Mouse (Mus musculus) MEL (cell line): ENCODE results near the gene Lrrc4. TPM values are rescaled to one million over a fixed set of nuclear protein-coding genes. Genes with fewer than 3 reads are reported as not detected.
A peak's percentile ranks its signal among the peaks of the same experiment; 100 is the strongest.

Source experiments
- DNase-seq: peaks from one replicate; pipeline ENCODE4 v3.0.0; 2011; ENCODE audit warnings: low read depth, low spot score
- H3K27ac ChIP-seq: 2 replicates; pipeline ENCODE4 v1.5.1; 2012; ENCODE audit warnings: low read depth, mild to moderate bottlenecking, control low read depth, low read length, moderate library complexity; ENCODE audit not compliant: control insufficient read depth
- H3K27me3 ChIP-seq, 2 experiments: fragments of 150-350 bp in 1 of 2; sonication (generic) in 1 of 2; 2 replicates each; pipeline ENCODE4 v1.6.1; 2012; ENCODE audit warnings: low read length in 2 of 2, mild to moderate bottlenecking in 2 of 2, improper control_type of control experiment in 1 of 2, moderate library complexity in 1 of 2; ENCODE audit not compliant: insufficient read depth in 2 of 2, control insufficient read depth in 1 of 2
- H3K36me3 ChIP-seq, 2 experiments: 2 replicates each; pipeline ENCODE4 v1.6.1; 2012 to 2014; ENCODE audit warnings: low read length in 2 of 2, improper control_type of control experiment in 1 of 2, inconsistent platforms in 1 of 2, mild to moderate bottlenecking in 1 of 2; ENCODE audit not compliant: insufficient read depth in 2 of 2, control insufficient read depth in 1 of 2
- H3K4me1 ChIP-seq, 2 experiments: fragments of 150-350 bp in 1 of 2; sonication (generic) in 1 of 2; 2 replicates each; pipeline ENCODE4 v1.6.1; 2012; ENCODE audit warnings: low read length in 2 of 2, improper control_type of control experiment in 1 of 2, mild to moderate bottlenecking in 1 of 2; ENCODE audit not compliant: insufficient read depth in 2 of 2, control insufficient read depth in 1 of 2
- H3K4me3 ChIP-seq, 2 experiments: fragments of 150-350 bp in 1 of 2; sonication (generic) in 1 of 2; 2 replicates each; pipeline ENCODE4 v1.5.1; 2012; ENCODE audit warnings: low read depth in 2 of 2, low read length in 2 of 2, mild to moderate bottlenecking in 2 of 2, moderate library complexity in 2 of 2, control low read depth in 1 of 2, improper control_type of control experiment in 1 of 2; ENCODE audit not compliant: control insufficient read depth in 1 of 2, insufficient read depth in 1 of 2
- H3K79me2 ChIP-seq: 2 replicates; pipeline ENCODE4 v1.6.1; 2012; ENCODE audit warnings: mild to moderate bottlenecking, low read length, moderate library complexity; ENCODE audit not compliant: control insufficient read depth, poor library complexity, insufficient read depth
- H3K9ac ChIP-seq: 2 replicates; pipeline ENCODE4 v1.6.1; 2012; ENCODE audit warnings: low read depth, mild to moderate bottlenecking, control low read depth, low read length, moderate library complexity; ENCODE audit not compliant: control insufficient read depth, poor library complexity, severe bottlenecking
- H3K9me3 ChIP-seq: fragments of 150-350 bp; sonication (generic); replicated peaks from 2 replicates; pipeline ENCODE4 v1.6.1; 2012; ENCODE audit warnings: mild to moderate bottlenecking, low read length, improper control_type of control experiment, moderate library complexity; ENCODE audit not compliant: insufficient read depth
- BHLHE40 ChIP-seq: IDR thresholded peaks from 2 replicates; pipeline ENCODE4 v1.6.1; 2012; ENCODE audit warnings: low read depth, mild to moderate bottlenecking, inconsistent platforms, low read length, improper control_type of control experiment, borderline replicate concordance
- CTCF ChIP-seq, 3 experiments: IDR thresholded peaks in 2 of 3; conservative IDR thresholded peaks in 1 of 3; 2 replicates each; pipeline ENCODE4 v1.5.1; 2011 to 2012; ENCODE audit warnings: low read length in 3 of 3, low read depth in 2 of 3, mild to moderate bottlenecking in 2 of 3, improper control_type of control experiment in 1 of 3, inconsistent platforms in 1 of 3, mixed read lengths in 1 of 3, moderate library complexity in 1 of 3; ENCODE audit not compliant: control insufficient read depth in 1 of 3, insufficient read depth in 1 of 3, poor library complexity in 1 of 3, severe bottlenecking in 1 of 3
- E2F4 ChIP-seq: IDR thresholded peaks from 2 replicates; pipeline ENCODE4 v1.6.1; 2011; ENCODE audit warnings: low read depth, low read length, improper control_type of control experiment, borderline replicate concordance
- ELF1 ChIP-seq: IDR thresholded peaks from 2 replicates; pipeline ENCODE4 v1.6.1; 2014; ENCODE audit warnings: low read depth, mild to moderate bottlenecking, inconsistent platforms, low read length, improper control_type of control experiment, moderate library complexity
- HCFC1 ChIP-seq: IDR thresholded peaks from 2 replicates; pipeline ENCODE4 v1.6.1; 2012; ENCODE audit warnings: low read depth, mild to moderate bottlenecking, inconsistent platforms, low read length, improper control_type of control experiment, moderate library complexity
- JUND ChIP-seq: IDR thresholded peaks from 2 replicates; pipeline ENCODE4 v1.6.1; 2011; ENCODE audit warnings: low read depth, mild to moderate bottlenecking, improper control_type of control experiment, low read length
- KAT2A ChIP-seq: conservative IDR thresholded peaks from 2 replicates; pipeline ENCODE4 v1.6.1; 2012; ENCODE audit warnings: low read depth, low read length, improper control_type of control experiment, inconsistent platforms
- MAFK ChIP-seq: IDR thresholded peaks from 2 replicates; pipeline ENCODE4 v1.6.1; 2011; ENCODE audit warnings: low read depth, mild to moderate bottlenecking, low read length, improper control_type of control experiment, borderline replicate concordance
- MAX ChIP-seq: IDR thresholded peaks from 2 replicates; pipeline ENCODE4 v1.6.1; 2011; ENCODE audit warnings: low read length, improper control_type of control experiment
- MAZ ChIP-seq: IDR thresholded peaks from 2 replicates; pipeline ENCODE4 v1.6.1; 2012; ENCODE audit warnings: low read depth, mild to moderate bottlenecking, inconsistent platforms, low read length, improper control_type of control experiment
- MEF2A ChIP-seq: IDR thresholded peaks from 2 replicates; pipeline ENCODE4 v1.6.1; 2014; ENCODE audit warnings: low read depth, mild to moderate bottlenecking, inconsistent platforms, low read length, improper control_type of control experiment; ENCODE audit not compliant: poor library complexity, insufficient replicate concordance, severe bottlenecking; ENCODE audit errors: extremely low read depth
- MYB ChIP-seq: IDR thresholded peaks from 2 replicates; pipeline ENCODE4 v1.6.1; 2011; ENCODE audit warnings: mild to moderate bottlenecking, low read depth, low read length, improper control_type of control experiment
- MYC ChIP-seq: IDR thresholded peaks from 2 replicates; pipeline ENCODE4 v1.6.1; 2011; ENCODE audit warnings: low read depth, mild to moderate bottlenecking, low read length, improper control_type of control experiment, moderate library complexity
- NELFE ChIP-seq: IDR thresholded peaks from 2 replicates; pipeline ENCODE4 v1.6.1; 2011; ENCODE audit warnings: low read depth, low read length, improper control_type of control experiment
- NRF1 ChIP-seq: IDR thresholded peaks from 2 replicates; pipeline ENCODE4 v1.6.1; 2014; ENCODE audit warnings: low read depth, mild to moderate bottlenecking, inconsistent platforms, low read length, improper control_type of control experiment, moderate library complexity; ENCODE audit not compliant: poor library complexity, insufficient read depth, severe bottlenecking
- SIN3A ChIP-seq: IDR thresholded peaks from 2 replicates; pipeline ENCODE4 v1.6.1; 2012; ENCODE audit warnings: low read length, improper control_type of control experiment, inconsistent platforms
- TAL1 ChIP-seq: IDR thresholded peaks from 2 replicates; pipeline ENCODE4 v1.6.1; 2012; ENCODE audit warnings: mild to moderate bottlenecking, inconsistent platforms, low read length, moderate library complexity, mixed read lengths
- TCF12 ChIP-seq: IDR thresholded peaks from 2 replicates; pipeline ENCODE4 v1.6.1; 2014; ENCODE audit warnings: low read depth, mild to moderate bottlenecking, inconsistent platforms, low read length, improper control_type of control experiment, moderate library complexity
- UBTF ChIP-seq: IDR thresholded peaks from 2 replicates; pipeline ENCODE4 v1.6.1; 2012; ENCODE audit warnings: low read depth, mild to moderate bottlenecking, inconsistent platforms, low read length, improper control_type of control experiment, moderate library complexity, borderline replicate concordance; ENCODE audit not compliant: insufficient read depth
- USF1 ChIP-seq: IDR thresholded peaks from 2 replicates; pipeline ENCODE4 v1.6.1; 2014; ENCODE audit warnings: low read depth, mild to moderate bottlenecking, inconsistent platforms, low read length, improper control_type of control experiment, moderate library complexity
- USF2 ChIP-seq, 2 experiments: IDR thresholded peaks; 2 replicates each; pipeline ENCODE4 v1.6.1; 2011 to 2012; ENCODE audit warnings: improper control_type of control experiment in 2 of 2, low read length in 2 of 2, borderline replicate concordance in 1 of 2, inconsistent platforms in 1 of 2, low read depth in 1 of 2, mild to moderate bottlenecking in 1 of 2; ENCODE audit not compliant: insufficient read depth in 1 of 2
- ZC3H11A ChIP-seq: IDR thresholded peaks from 2 replicates; pipeline ENCODE4 v1.6.1; 2012; ENCODE audit warnings: low read depth, mild to moderate bottlenecking, inconsistent platforms, low read length, improper control_type of control experiment
- ZKSCAN1 ChIP-seq: IDR thresholded peaks from 2 replicates; pipeline ENCODE4 v1.6.1; 2012; ENCODE audit warnings: low read depth, mild to moderate bottlenecking, inconsistent platforms, low read length, improper control_type of control experiment, moderate library complexity
- ZMIZ1 ChIP-seq: IDR thresholded peaks from 2 replicates; pipeline ENCODE4 v1.6.1; 2012; ENCODE audit warnings: low read depth, mild to moderate bottlenecking, inconsistent platforms, low read length, improper control_type of control experiment, moderate library complexity
- ZNF384 ChIP-seq: IDR thresholded peaks from 2 replicates; pipeline ENCODE4 v1.6.1; 2012; ENCODE audit warnings: low read depth, mild to moderate bottlenecking, inconsistent platforms, low read length, improper control_type of control experiment
- polyA plus RNA-seq, 2 experiments: library from polyadenylated mRNA; stranded (reverse) in 1 of 2; unstranded in 1 of 2; fragments of >175 nt in 1 of 2; fragments of >200 nt in 1 of 2; gene quantifications; 2 replicates each; pipeline versions ENCODE4 v1.2.1 to v1.2.4; 2012; ENCODE audit warnings: low replicate concordance in 2 of 2, low read depth in 1 of 2; ENCODE audit not compliant: insufficient read length in 2 of 2, insufficient read depth in 1 of 2, missing spikeins in 1 of 2
- total RNA-seq: library from RNA; depleted of rRNA; stranded (reverse); fragments of 300-350 nt; gene quantifications from 2 replicates; pipeline ENCODE4 v1.2.3, GENCODE M21; 2012

Lrrc4 gene
- total and polyA plus RNA-seq, 3 experiments, result 0.07 to 0.12 TPM; not detected in 1

GRCm38 (mm10) chr6:28758293-28758692, 73.3 kb downstream of the Lrrc4 start (continued):
- no peak for TF ChIP-seq KAT2A
- no peak for TF ChIP-seq MAFK

- DNase-seq, result no peak
- Histone ChIP-seq H3K4me1 (peaks cover 0 to 2% of the 10 kb centered on the region in 2 experiments; a peak in 1 of 4 replicates), H3K27me3 (no peaks in the 10 kb centered on the region), H3K36me3 (peaks cover 0 to 30% of the 10 kb centered on the region in 2 experiments; a peak in 2 of 4 replicates), H3K27ac (no peak overlapping the region), H3K4me3 (no peak overlapping the region), H3K9ac (no peak overlapping the region), H3K9me3 (no peaks in the 10 kb centered on the region), H3K79me2 (0 out of 2 replicates have a peak, but pooled peaks cover 1% of the 10 kb centered on the region)
- TF ChIP-seq TCF12, result no peak
- no peak for TF ChIP-seq USF2 (IDR thresholded peaks at IDR 0.05; ENCODE audit: borderline replicate concordance in 1 of 2, insufficient read depth in 1 of 2, low read depth in 1 of 2, low read length in 2 of 2)
- TF ChIP-seq MEF2A, result no peak
- no peak for TF ChIP-seq ZC3H11A
- no peak for TF ChIP-seq SIN3A
- TF ChIP-seq TAL1, result no peak
- TF ChIP-seq MAX, result no peak
- no peak for TF ChIP-seq KAT2A
Measured at GRCm38 (mm10) chr6:28756306-28757018, 75.1 kb downstream of the Lrrc4 start.

GRCm38 (mm10) chr6:28754127-28754898, 77.2 kb downstream of the Lrrc4 start:
- no peak for TF ChIP-seq USF1
- TF ChIP-seq ELF1, result no peak
- TF ChIP-seq UBTF, result no peak
- no peak for TF ChIP-seq USF2 (IDR thresholded peaks at IDR 0.05; ENCODE audit: borderline replicate concordance in 1 of 2, insufficient read depth in 1 of 2, low read depth in 1 of 2, low read length in 2 of 2)
- no peak for TF ChIP-seq E2F4
- TF ChIP-seq MAFK, result no peak
- no peak for TF ChIP-seq ZMIZ1
- no peak for TF ChIP-seq CTCF (IDR thresholded peaks at IDR 0.05 in 2 of 3, conservative IDR thresholded peaks at IDR 0.05 in 1 of 3; ENCODE audit: control insufficient read depth in 1 of 3, insufficient read depth in 1 of 3, low read depth in 2 of 3, low read length in 3 of 3, poor library complexity in 1 of 3, severe bottlenecking in 1 of 3)
- TF ChIP-seq ZKSCAN1, result no peak
- TF ChIP-seq NELFE, result no peak
- TF ChIP-seq MAZ, result no peak
- no peak for TF ChIP-seq TCF12
- TF ChIP-seq HCFC1, result no peak
- no peak for TF ChIP-seq MYC
- TF ChIP-seq JUND, result no peak
- TF ChIP-seq MYB, result no peak
- no peak for TF ChIP-seq NRF1
- no peak for TF ChIP-seq BHLHE40
- TF ChIP-seq ZNF384, result no peak
- DNase-seq, result peak; percentile 16

More at GRCm38 (mm10) chr6:28754127-28754898, 77.2 kb downstream of the Lrrc4 start:
- Histone ChIP-seq H3K27me3 (no peaks in the 10 kb centered on the region), H3K4me1 (peaks cover 0 to 2% of the 10 kb centered on the region in 2 experiments; a peak in 1 of 4 replicates), H3K36me3 (peaks cover 0 to 34% of the 10 kb centered on the region in 2 experiments; a peak in 2 of 4 replicates), H3K9me3 (no peaks in the 10 kb centered on the region), H3K4me3 (no peak overlapping the region), H3K27ac (no peak overlapping the region), H3K9ac (no peak overlapping the region), H3K79me2 (0 out of 2 replicates have a peak, but pooled peaks cover 1% of the 10 kb centered on the region)
